Mouse (Mus musculus): ENCODE results near the gene Tmed6. TPM values are rescaled to one million over a fixed set of nuclear protein-coding genes. Genes with fewer than 3 reads are reported as not detected.
"Not testable (repeated sequence)": the region's sequence is repeated elsewhere in the genome, so short reads cannot be mapped to it uniquely, and the experiment has no call there.

Gene Tmed6
- polyA plus RNA-seq, 1 experiment = not detected

DNA sequence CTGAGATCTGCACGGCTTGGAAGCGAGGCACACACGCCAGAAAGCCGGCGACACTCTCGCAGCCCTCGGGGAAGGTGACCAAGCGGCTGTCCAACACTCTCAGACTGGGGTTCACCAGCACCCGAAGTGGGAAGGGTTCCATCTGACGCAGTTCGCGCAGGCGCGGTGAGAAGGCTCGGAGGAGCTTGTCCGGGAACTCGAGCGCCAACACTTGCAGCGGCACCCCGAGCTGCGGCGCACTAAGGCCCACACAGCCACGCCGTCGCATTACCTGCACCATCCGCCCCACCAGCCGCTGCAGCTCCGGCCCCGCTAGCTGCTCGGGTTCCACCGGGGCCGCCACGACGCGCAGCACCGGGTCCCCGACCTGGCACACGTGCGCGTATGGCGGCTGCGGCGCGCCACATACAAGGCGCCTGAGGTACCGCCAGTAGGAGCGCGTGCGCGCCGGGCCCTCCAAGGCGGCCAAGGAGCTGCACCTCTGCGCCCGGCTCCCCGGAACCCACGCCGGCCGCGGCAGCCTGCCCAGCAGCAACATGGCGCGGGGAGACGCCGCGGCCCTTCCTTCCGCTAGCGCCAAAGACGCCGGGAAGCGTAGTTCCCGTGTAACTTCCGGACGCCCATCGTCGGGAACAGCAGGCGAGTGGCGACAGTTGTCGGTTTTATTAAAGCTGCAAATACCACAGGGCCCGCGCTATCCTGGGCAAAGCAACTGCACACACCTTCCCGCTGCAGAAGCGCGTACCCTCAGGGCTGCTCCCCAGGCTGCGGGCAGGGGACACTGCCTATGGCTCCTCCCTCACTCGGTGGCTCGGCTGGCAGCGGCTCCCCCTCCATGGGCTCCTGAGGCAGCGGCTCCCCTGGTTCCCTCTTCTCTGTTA, 17.1 kb downstream of the Tmed6 start, which contains the start of gene Pdf:
Gene Pdf, minus strand, starts transcription at position 554 of the 881 bp plus-strand sequence.
- TF ChIP-seq GATA1 (IDR thresholded peaks at IDR 0.05; ENCODE audit: low read length) (no peak), TAL1 (IDR thresholded peaks at IDR 0.05; ENCODE audit: low read length) (no peak)
- peaks cover 95% of the 10 kb centered on the region for H3K36me3 ChIP-seq (ENCODE audit: control insufficient read depth)
- no peaks in the 10 kb centered on the region for H3K27me3 ChIP-seq (ENCODE audit: control insufficient read depth)
- H3K9me3 ChIP-seq (ENCODE audit: control insufficient read depth, low read length) = no peaks in the 10 kb centered on the region; the same call in 1 of the 2 replicates
- peak within 1 kb of the TSS; percentile 79 for H3K4me3 ChIP-seq (replicated peaks)
- H3K4me1 ChIP-seq (ENCODE audit: control insufficient read depth) = peaks cover 39% of the 10 kb centered on the region

- Histone ChIP-seq H3K27me3 (ENCODE audit: control insufficient read depth) (no peaks in the 10 kb centered on the region), H3K4me1 (ENCODE audit: control insufficient read depth) (peaks cover 34% of the 10 kb centered on the region), H3K36me3 (ENCODE audit: control insufficient read depth) (peaks cover 95% of the 10 kb centered on the region), H3K9me3 (ENCODE audit: control insufficient read depth, low read length) (no peaks in the 10 kb centered on the region), H3K4me3 (replicated peaks) (no peak overlapping the region)
- no peak for TF ChIP-seq GATA1 (IDR thresholded peaks at IDR 0.05; ENCODE audit: low read length)
- no peak for TF ChIP-seq TAL1 (IDR thresholded peaks at IDR 0.05; ENCODE audit: low read length)
Measured at GRCm38 (mm10) chr8:107046976-107047375, 18.5 kb downstream of the Tmed6 start.

DNA sequence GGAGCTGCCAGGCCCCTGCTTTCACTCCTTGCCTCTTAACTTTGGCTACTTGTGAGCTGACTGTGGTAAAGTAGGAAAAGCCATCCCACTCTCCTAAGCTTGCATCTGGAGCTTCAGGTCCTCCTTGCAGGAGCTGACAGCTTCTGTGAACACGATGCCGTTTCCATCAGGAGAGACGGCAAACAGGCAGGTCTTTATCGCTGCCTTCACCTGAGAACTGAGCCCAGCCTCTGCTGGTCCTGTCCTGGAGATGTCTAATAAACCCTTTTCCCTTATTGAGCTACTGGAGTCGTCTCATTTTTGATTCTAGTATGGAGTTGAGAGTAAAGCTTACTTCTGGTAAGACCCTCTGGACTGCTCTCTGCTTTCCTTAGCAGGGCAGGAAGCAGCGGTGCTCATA, 20.0 kb downstream of the Tmed6 start:
- Histone ChIP-seq H3K4me1 (ENCODE audit: control insufficient read depth) (peaks cover 34% of the 10 kb centered on the region), H3K36me3 (ENCODE audit: control insufficient read depth) (peaks cover 95% of the 10 kb centered on the region), H3K4me3 (replicated peaks) (no peak overlapping the region), H3K27me3 (ENCODE audit: control insufficient read depth) (no peaks in the 10 kb centered on the region), H3K9me3 (ENCODE audit: control insufficient read depth, low read length) (no peaks in the 10 kb centered on the region)
- TF ChIP-seq GATA1 (IDR thresholded peaks at IDR 0.05; ENCODE audit: low read length) = no peak
- TF ChIP-seq TAL1 (IDR thresholded peaks at IDR 0.05; ENCODE audit: low read length) = no peak

DNA sequence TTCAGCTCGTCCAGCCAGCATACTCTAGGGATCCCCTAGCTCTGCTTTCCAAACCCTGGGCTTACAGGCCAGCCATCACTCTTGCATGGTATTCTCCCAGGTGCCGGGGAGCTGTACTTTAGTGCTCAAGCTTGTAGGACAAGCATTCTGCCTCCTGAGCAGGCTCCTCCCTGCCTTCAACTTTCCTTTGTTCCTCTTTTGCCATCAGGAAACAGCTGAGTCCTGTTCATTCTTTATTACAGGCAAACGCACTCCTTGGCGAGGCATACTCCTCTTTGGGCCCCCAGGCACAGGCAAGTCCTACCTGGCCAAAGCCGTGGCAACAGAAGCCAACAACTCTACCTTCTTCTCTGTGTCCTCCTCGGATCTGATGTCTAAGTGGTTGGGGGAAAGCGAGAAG, 24.8 kb downstream of the Tmed6 start:
- no peak overlapping the region for H3K4me3 ChIP-seq (replicated peaks)
- H3K36me3 ChIP-seq (ENCODE audit: control insufficient read depth) = peaks cover 88% of the 10 kb centered on the region
- H3K27me3 ChIP-seq (ENCODE audit: control insufficient read depth) = no peaks in the 10 kb centered on the region
- H3K4me1 ChIP-seq (ENCODE audit: control insufficient read depth) = peaks cover under 1% of the 10 kb centered on the region; the same call in 1 of the 2 replicates
- H3K9me3 ChIP-seq (ENCODE audit: control insufficient read depth, low read length) = no peaks in the 10 kb centered on the region
- no peak for TF ChIP-seq TAL1 (IDR thresholded peaks at IDR 0.05; ENCODE audit: low read length)
- no peak for TF ChIP-seq GATA1 (IDR thresholded peaks at IDR 0.05; ENCODE audit: low read length)

DNA sequence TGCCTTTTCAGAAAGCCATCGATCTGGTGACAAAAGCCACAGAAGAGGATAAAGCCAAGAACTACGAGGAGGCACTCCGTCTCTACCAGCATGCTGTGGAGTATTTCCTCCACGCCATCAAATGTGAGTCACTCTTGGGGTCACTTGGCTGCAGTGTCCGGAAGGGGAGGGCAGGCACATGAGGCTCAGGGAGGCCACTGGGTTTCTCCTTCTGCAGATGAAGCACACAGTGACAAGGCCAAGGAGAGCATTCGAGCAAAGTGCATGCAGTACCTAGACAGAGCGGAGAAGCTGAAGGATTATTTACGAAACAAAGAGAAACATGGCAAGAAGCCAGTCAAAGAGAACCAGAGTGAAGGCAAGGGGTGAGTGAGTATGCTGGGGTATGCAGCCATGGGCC, 28.8 kb downstream of the Tmed6 start:
- H3K4me1 ChIP-seq (ENCODE audit: control insufficient read depth) = peaks cover 23% of the 10 kb centered on the region
- peaks cover 60% of the 10 kb centered on the region for H3K36me3 ChIP-seq (ENCODE audit: control insufficient read depth)
- TF ChIP-seq GATA1 (IDR thresholded peaks at IDR 0.05; ENCODE audit: low read length) (no peak), TAL1 (IDR thresholded peaks at IDR 0.05; ENCODE audit: low read length) (no peak)
- no peaks in the 10 kb centered on the region for H3K9me3 ChIP-seq (ENCODE audit: control insufficient read depth, low read length)
- no peaks in the 10 kb centered on the region for H3K27me3 ChIP-seq (ENCODE audit: control insufficient read depth)
- no peak overlapping the region for H3K4me3 ChIP-seq (replicated peaks)

GRCm38 (mm10) chr8:107035641-107036040, 29.8 kb downstream of the Tmed6 start:
- TF ChIP-seq TAL1 (IDR thresholded peaks at IDR 0.05; ENCODE audit: low read length) (no peak), GATA1 (IDR thresholded peaks at IDR 0.05; ENCODE audit: low read length) (no peak)
- Histone ChIP-seq H3K4me3 (replicated peaks) (no peak overlapping the region), H3K36me3 (ENCODE audit: control insufficient read depth) (peaks cover 50% of the 10 kb centered on the region)

DNA sequence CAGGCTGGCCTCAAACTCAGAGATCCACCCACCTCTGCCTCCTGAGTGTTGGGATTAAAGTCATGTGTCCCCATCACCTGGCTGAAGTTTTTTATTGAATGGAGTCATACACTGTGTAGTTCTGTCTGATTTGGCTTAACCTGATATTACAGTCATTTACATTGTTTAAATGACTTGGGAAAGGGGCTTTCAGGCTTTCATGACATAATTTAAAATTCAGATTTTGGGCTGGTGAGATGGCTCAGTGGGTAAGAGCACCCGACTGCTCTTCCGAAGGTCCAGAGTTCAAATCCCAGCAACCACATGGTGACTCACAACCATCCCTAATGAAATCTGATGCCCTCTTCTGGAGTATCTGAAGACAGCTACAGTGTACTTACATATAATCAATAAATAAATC, 31.8 kb downstream of the Tmed6 start:
- not testable (repeated sequence) for H3K27me3 ChIP-seq (ENCODE audit: control insufficient read depth); H3K4me3 ChIP-seq (replicated peaks); H3K9me3 ChIP-seq (ENCODE audit: control insufficient read depth, low read length)
- Histone ChIP-seq H3K4me1 (ENCODE audit: control insufficient read depth) (peaks cover 41% of the 10 kb centered on the region), H3K36me3 (ENCODE audit: control insufficient read depth) (peaks cover 31% of the 10 kb centered on the region)

More at GRCm38 (mm10) chr8:107035641-107036040, 29.8 kb downstream of the Tmed6 start:
- Histone ChIP-seq H3K4me1 (ENCODE audit: control insufficient read depth) (peaks cover 28% of the 10 kb centered on the region), H3K27me3 (ENCODE audit: control insufficient read depth) (no peaks in the 10 kb centered on the region), H3K9me3 (ENCODE audit: control insufficient read depth, low read length) (no peaks in the 10 kb centered on the region)

DNA sequence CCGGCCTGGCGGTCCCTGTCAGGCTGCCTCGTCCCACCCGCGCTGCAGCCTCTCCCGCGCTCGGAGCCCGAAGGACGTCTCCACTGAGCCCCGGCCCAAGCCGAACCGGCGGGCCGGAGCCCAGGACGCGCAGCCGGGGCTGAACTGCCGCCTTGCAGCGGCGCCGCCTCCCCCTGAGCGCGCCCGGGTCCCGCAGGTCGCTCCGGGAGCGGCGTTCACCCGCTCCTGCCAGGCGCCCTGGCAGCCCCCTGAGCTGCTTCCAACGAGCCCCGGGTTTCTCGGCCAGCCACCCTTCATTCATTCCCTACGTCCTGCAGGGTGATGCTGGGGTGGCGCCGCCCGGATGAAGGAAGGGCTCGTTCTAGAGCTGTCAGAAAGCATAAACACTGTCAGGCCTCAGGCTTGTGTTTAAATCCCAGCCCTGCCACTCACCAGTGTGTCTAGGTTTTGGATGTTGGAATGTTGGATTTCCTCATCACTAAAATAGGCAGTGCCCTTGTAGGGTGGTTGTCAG, 33.8 kb downstream of the Tmed6 start:
- peaks cover 19% of the 10 kb centered on the region for H3K36me3 ChIP-seq (ENCODE audit: control insufficient read depth)

More for the DNA sequence above, 33.8 kb downstream of the Tmed6 start:
- Histone ChIP-seq H3K4me3 (replicated peaks) (peak overlapping the region; percentile 99), H3K9me3 (ENCODE audit: control insufficient read depth, low read length) (no peaks in the 10 kb centered on the region), H3K27me3 (ENCODE audit: control insufficient read depth) (no peaks in the 10 kb centered on the region), H3K4me1 (ENCODE audit: control insufficient read depth) (peaks cover 43% of the 10 kb centered on the region)
- TF ChIP-seq TAL1 (IDR thresholded peaks at IDR 0.05; ENCODE audit: low read length) = no peak
- TF ChIP-seq GATA1 (IDR thresholded peaks at IDR 0.05; ENCODE audit: low read length) = no peak
